Mouse (Mus musculus) layer of hippocampus, adult 18-20 months (tissue): ENCODE measurements at regions not wholly inside any gene's neighbourhood (a gene's known extent, or its start where the extent isn't known, plus 50 kb on each side); places are given as distances from the start of the nearest gene placed in this dataset.
A peak's percentile ranks its signal among the peaks of the same experiment; 100 is the strongest.

ENCODE experiments used
- DNase-seq, 2 experiments: peaks; one replicate each; pipeline ENCODE4 v3.0.0; 2022; ENCODE audit warnings: low spot score in 2 of 2

- DNase-seq: no peak
Measured at GRCm38 (mm10) chr1:89373806-89374205, 80.8 kb upstream of the Agap1 start.

- no peak for DNase-seq
Measured at GRCm38 (mm10) chr1:89374271-89374670, 80.3 kb upstream of the Agap1 start.

GRCm38 (mm10) chr1:89382021-89382420 is 72.6 kb upstream of the Agap1 start:
- DNase-seq: no peak

GRCm38 (mm10) chr1:89385111-89385510 is 69.5 kb upstream of the Agap1 start:
- no peak for DNase-seq

- no peak for DNase-seq
Measured at GRCm38 (mm10) chr1:89392711-89393110, 61.9 kb upstream of the Agap1 start.

GRCm38 (mm10) chr1:89394471-89394870 is 60.1 kb upstream of the Agap1 start:
- DNase-seq: no peak

GRCm38 (mm10) chr1:89400734-89401202 is 53.8 kb upstream of the Agap1 start:
- peak in 1 of 2 experiments; percentile 33 for DNase-seq

GRCm38 (mm10) chr1:89402513-89403210 is 51.9 kb upstream of the Agap1 start:
- DNase-seq: no peak

GRCm38 (mm10) chr1:89403551-89404050 is 51.0 kb upstream of the Agap1 start:
- DNase-seq: no peak
